Mouse (Mus musculus) c-Kit-negative CD71-positive TER-119-positive erythroid progenitor cells, embryonic 14.5 days (primary cell): ENCODE measurements around the gene Nfx1.

ENCODE experiments used
- DNase-seq: peaks from one replicate; pipeline ENCODE4 v3.0.0-alpha.2; 2013; ENCODE audit warnings: low read depth, low spot score

Gene Nfx1

GRCm38 (mm10) chr4:40970842-40971701 lies at the start of gene Nfx1:
Gene Nfx1, plus strand, starts transcription at chr4:40970906.
- peak; percentile 90 for DNase-seq

DNA sequence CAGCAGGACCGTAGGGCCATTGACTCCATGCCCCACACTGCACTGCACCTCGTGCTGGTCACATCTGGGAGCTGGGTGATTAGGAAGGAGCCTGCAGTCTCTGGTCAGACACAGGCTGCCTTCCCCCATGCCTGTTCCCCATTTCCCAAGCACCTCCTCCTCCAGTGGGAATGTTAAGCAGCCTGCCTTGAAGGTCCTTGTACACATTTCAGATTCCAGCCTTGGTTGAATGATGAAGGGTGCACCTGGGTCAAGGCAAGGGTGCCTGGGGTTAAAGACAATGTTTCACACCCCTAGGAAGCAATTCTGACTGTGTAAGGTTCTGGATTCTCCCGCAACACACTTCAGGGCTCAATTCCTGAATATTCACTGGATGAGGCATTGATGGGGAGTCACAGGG lies 49.4 kb upstream of the Nfx1 start:
- no peak for DNase-seq

GRCm38 (mm10) chr4:40923087-40923651 lies 47.5 kb upstream of the Nfx1 start:
- no peak for DNase-seq

DNA sequence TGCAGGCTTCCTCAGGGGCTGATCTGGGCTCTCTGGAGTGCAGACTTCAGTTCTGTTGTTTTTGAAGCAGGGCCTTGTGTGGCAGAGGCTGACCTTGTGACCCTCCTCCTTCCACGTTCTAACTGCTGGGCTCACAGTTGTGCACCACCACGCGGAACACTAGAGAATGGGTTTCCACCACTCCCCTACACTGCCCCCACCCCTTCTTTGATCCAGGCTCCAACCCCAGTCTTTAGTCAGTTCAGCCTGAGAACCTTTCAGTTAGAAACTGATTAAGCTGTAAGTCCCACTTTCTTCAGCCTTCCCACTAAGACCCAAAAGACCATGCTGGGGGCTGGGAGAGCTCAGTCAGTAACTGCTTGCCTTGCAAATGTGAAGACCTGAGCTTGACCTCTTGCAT lies 45.1 kb upstream of the Nfx1 start:
- DNase-seq, result no peak

DNA sequence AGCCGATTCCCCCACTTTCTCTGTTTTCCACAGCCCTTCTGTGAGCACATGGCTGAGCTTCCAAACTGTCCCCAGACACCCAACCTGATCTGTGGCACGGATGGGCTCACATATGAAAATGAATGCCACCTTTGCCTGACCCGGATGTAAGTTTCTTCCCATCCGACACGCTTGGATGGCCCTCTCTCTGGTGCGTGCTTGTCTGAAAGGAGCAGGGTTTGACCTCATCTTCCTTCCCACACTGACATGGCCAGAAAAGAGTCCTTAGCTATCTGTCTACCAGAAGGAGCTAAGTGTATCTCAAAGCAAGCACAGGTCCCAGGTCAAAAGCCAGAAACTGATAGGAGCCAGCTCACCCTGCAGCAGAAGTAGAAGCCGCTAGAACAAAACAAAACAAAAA lies 41.7 kb upstream of the Nfx1 start:
- DNase-seq, result no peak

GRCm38 (mm10) chr4:40933694-40934093 lies 37.0 kb upstream of the Nfx1 start:
- no peak for DNase-seq

DNA sequence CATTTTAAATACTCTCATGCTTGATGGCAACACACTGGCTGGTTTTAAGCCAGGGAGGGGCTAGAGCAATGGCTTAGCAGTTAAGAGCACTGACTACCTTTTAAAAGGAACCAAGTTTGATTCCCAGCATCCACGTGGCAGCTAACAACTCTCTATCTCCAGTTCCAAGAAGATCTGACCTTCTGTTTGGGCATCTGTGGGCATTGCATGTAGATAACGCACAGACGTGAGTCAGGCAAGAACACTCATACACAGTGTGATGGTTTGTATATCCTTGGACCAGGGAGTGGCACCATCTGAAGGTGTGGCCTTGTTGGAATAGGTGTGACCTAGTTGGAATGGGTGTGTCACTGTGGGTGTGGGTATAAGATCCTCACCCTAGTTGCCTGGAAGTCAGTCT lies 36.3 kb upstream of the Nfx1 start:
- peak; percentile 33 for DNase-seq

DNA sequence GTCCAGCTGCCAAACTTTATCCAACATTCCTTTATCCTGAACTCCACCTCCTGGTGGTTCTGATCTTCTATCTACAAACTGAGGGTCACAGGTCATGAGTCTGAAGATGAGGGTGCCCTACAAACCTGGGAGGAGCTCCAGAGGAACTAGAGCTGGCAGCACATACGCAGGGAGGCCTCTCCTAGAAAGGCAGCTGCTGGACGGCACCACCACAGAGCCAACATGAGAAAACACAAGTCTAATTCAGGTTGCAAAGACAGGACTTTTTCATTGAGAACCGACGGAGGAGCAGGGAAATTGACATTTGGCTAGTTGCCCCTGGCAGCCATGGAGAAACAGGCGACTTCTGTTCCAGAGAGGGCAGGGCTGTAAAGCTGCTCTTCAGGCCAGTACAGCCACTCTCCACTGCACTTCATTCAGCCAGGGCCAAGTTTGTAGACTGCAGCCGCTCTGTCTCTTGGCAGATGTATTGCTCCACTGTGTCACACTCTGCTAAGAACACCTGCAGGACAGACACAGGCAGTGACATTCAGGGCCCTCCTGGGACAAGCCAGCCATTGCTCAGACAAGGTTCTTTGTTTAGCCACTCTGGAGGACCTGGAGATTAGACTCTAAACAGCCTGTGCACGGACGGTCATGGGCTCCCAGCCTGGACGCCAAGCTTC lies 34.4 kb upstream of the Nfx1 start:
- no peak for DNase-seq

DNA sequence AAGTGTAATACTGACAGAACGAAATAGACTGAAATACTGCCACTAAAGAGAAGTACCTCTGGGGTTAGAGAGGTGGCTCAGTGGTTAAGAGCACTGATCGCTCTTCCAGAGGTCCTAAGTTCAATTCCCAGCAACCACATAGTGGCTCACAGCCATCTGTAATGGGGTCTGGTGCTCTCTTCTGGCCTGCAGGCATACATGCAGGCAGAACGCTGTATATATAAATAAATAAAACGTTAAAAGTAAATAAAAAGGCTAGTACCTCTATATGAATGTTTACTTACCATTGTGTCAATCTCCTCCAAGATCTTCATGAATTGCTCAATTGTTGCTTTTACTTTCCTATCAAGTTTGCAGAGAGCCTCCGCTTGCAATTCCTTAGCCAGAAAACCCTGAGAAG lies 31.9 kb upstream of the Nfx1 start:
- no peak for DNase-seq

DNA sequence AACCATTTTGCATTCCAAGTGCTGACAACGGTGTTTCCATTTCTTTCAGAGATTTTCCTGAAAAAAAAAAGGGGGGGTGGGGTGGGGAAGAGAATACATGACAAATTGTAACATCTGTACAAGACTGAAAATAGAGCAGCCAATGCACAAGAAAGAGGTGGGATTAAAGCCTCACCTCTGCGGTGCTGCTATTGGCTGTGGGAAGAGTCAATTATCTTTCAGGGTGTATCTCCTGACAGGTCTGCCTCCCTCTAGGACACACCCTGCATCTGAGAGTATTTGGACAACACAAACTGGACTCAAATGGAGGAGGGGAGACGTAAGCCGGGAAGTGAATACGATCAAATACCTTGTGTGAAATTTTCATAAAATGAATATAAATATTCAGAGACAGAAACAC lies 27.1 kb upstream of the Nfx1 start:
- no peak for DNase-seq

GRCm38 (mm10) chr4:40946516-40947121 lies 24.1 kb upstream of the Nfx1 start:
- no peak for DNase-seq

GRCm38 (mm10) chr4:40947565-40948159 lies 23.0 kb upstream of the Nfx1 start:
- DNase-seq, result no peak

DNA sequence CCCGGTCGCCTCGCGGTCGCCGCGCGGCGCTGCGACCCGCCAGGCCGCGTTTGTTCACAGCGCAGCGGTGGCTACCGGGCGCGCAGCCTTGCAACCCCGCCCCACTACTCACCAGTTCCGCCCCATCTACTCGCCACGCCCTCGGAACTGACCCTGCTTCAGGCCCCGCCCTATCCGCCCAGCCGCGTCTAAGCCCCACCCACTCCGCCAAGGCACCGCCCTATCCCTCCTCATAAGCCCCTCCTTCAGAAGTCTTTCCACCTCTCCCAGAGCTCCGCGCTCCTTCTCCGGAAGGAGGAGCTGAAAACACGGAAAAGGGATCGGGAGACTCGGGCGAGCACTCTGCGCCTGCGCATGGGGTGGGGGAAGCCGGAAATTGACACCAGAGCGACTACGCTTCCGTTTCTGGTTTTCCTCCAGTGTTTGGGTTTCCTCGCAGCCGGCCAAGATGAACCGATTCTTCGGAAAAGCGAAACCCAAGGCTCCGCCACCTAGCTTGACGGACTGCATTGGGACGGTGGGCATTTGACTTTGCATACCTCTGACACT lies 22.5 kb upstream of the Nfx1 start, which contains the start of the genes Bag1 and Chmp5:
TSS of gene Bag1 (minus strand) at position 135 of the 549 bp plus-strand sequence.
TSS of gene Chmp5 (plus strand) at position 248 of the 549 bp plus-strand sequence.
- DNase-seq, result peak; percentile 95

DNA sequence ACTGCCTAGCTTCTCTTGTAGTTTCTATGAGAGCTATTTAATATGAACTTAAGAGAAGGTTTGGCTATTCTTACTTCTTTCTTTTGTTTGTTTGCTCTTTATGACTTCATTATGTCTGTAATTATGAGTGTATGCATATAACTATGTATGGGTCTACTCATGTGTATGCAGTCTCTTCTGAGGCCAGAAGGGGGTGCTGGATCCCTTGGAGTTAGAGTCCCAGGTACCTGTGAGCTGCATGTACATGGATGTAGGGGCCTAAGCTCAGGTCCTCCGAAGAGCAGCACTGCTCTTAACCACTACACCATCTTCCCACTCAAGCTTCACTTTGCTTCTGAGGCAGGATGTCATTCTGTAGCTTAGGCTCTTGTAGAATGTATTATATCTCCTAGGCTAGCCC lies 17.2 kb upstream of the Nfx1 start:
- no peak for DNase-seq

DNA sequence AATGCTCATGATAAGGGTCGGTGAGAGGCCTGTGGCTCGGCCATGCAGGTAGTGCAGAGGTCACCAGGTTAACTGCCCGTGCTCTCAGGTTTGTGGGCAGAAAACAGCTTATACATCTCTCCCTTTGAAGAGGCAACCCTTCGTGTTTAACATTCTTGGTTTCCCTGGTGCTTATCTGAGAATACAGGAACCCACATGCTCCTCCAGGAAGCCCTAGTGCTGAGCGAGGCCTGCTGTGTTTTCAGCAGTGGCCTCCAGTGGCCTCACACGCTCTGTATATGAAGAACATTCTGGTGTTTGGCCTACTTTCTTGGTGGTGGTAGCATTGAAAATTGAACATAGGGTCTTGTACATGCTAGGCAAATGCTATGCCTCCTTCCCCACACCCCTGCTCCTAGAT lies 14.8 kb upstream of the Nfx1 start:
- DNase-seq, result no peak

DNA sequence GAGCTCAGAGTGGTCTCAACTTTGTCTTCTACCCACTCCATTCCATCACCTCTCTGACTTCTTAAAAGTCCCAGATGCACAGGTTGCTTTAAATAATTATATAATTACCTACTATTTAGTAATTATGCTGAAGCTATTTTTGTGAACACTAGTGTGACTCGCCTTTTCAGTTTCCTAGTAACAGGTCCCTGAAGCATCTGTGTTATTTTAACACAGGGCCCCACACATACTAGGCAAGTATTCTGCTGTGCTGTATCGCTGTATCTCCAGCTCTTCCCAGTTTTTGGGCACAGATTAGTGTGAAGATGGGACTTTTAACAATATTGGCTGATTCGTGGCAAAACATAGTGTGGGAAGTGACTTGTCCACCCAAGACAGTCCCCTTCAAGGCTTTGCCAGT lies 7.2 kb upstream of the Nfx1 start:
- DNase-seq, result no peak

GRCm38 (mm10) chr4:40969161-40969560 lies 1.5 kb upstream of the Nfx1 start:
- no peak for DNase-seq

GRCm38 (mm10) chr4:40969781-40970591 lies 720 bp upstream of the Nfx1 start:
- no peak for DNase-seq

- no peak for DNase-seq
Measured at GRCm38 (mm10) chr4:40970592-40970841, 189 bp upstream of the Nfx1 start.

DNA sequence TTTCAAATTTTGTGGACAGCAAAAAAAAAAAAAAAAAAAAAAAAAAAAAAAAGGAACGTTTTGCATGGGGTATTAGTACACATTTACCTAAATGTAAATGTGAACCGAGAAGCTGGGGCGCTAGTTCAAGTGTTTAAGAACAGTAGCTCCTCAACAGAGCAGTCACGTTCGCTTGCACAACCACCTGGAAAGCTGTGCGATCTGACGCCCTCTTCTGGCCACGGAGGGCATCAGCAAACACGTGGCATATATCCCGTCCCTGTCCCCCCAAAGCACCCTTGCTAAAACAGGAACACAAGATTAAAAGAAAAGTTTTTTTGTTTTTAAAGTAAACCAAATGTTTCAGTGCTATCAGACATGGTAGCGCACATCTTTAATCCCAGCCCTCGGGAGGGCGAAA lies 1.0 kb downstream of the Nfx1 start:
- DNase-seq, result peak; percentile 54

- DNase-seq, result no peak
Measured at GRCm38 (mm10) chr4:40974011-40974410, 3.3 kb downstream of the Nfx1 start.
